Mouse (Mus musculus) hindbrain, embryonic 10.5 days (tissue): ENCODE measurements around the gene Map10. TPM values are rescaled to one million over a fixed set of nuclear protein-coding genes. Genes with fewer than 3 reads are reported as not detected.

ENCODE experiments used
- DNase-seq: peaks from one replicate; pipeline ENCODE4 v3.0.0-alpha.2; 2017; ENCODE audit warnings: low spot score
- H3K27ac ChIP-seq: fragments of 300-500 bp; sonication (generic); 2 replicates; pipeline ENCODE4 v1.5.1; 2016; ENCODE audit warnings: mild to moderate bottlenecking, moderate library complexity
- H3K27me3 ChIP-seq: fragments of 300-500 bp; sonication (generic); 2 replicates; pipeline ENCODE4 v1.6.1; 2016; ENCODE audit warnings: mild to moderate bottlenecking; ENCODE audit not compliant: poor library complexity, insufficient read depth, severe bottlenecking
- H3K36me3 ChIP-seq: fragments of 300-500 bp; sonication (generic); 2 replicates; pipeline ENCODE4 v1.6.1; 2016; ENCODE audit warnings: mild to moderate bottlenecking, moderate library complexity
- H3K4me1 ChIP-seq: fragments of 300-500 bp; sonication (generic); replicated peaks from 2 replicates; pipeline ENCODE4 v1.6.1; 2016; ENCODE audit warnings: mild to moderate bottlenecking
- H3K4me3 ChIP-seq: fragments of 300-500 bp; sonication (generic); 2 replicates; pipeline ENCODE4 v1.5.1; 2016; ENCODE audit warnings: mild to moderate bottlenecking, moderate library complexity
- H3K9me3 ChIP-seq: fragments of 300-500 bp; sonication (generic); 2 replicates; pipeline ENCODE4 v1.6.1; 2016; ENCODE audit warnings: mild to moderate bottlenecking, moderate library complexity
- WGBS: fragments of 180-500 bp; shearing (Covaris S2); methylation state at CpG from one replicate; pipeline ENCODE4 v1.1.7; 2016; 5-methylcytosine and 5-hydroxymethylcytosine counted together
- polyA plus RNA-seq: library from polyadenylated mRNA; unstranded; fragments of >200 nt; fragmentation: Nextera tagmentation; extraction: Ambion mirVana; gene quantifications from 2 replicates; pipeline ENCODE4 v1.2.1, GENCODE M21; 2016

The Map10 gene
- polyA plus RNA-seq, 1 experiment from 2014 or later: 6.0 TPM

DNA sequence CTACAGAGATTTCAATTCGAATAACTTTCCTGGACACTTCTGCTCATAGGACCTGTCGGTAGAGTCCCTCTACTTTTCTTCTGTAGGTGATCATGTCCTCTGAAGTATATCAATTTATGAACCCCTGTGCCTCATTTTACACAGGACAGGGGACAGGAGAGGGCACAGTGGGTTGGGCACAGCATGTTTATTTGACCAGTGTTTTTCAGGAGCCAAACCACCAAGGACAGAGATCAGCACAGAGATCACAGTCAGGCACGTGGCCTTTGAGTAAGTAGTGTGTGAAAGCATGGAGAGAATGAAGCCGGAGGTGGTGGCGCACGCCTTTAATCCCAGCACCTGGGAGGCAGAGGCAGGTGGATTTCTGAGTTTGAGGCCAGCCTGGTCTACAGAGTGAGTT, 7.9 kb downstream of the Map10 start:
- no peak overlapping the region for H3K27ac ChIP-seq
- no peaks in the 10 kb centered on the region; the same call in 1 of the 2 replicates for H3K36me3 ChIP-seq
- no peaks in the 10 kb centered on the region for H3K27me3 ChIP-seq
- peaks cover under 1% of the 10 kb centered on the region; the same call in 1 of the 2 replicates for H3K9me3 ChIP-seq
- H3K4me1 ChIP-seq: peaks cover 20% of the 10 kb centered on the region
- WGBS: 92% methylated on average over 6 of the region's 6 CpGs
- H3K4me3 ChIP-seq: no peak overlapping the region
- no peak for DNase-seq

DNA sequence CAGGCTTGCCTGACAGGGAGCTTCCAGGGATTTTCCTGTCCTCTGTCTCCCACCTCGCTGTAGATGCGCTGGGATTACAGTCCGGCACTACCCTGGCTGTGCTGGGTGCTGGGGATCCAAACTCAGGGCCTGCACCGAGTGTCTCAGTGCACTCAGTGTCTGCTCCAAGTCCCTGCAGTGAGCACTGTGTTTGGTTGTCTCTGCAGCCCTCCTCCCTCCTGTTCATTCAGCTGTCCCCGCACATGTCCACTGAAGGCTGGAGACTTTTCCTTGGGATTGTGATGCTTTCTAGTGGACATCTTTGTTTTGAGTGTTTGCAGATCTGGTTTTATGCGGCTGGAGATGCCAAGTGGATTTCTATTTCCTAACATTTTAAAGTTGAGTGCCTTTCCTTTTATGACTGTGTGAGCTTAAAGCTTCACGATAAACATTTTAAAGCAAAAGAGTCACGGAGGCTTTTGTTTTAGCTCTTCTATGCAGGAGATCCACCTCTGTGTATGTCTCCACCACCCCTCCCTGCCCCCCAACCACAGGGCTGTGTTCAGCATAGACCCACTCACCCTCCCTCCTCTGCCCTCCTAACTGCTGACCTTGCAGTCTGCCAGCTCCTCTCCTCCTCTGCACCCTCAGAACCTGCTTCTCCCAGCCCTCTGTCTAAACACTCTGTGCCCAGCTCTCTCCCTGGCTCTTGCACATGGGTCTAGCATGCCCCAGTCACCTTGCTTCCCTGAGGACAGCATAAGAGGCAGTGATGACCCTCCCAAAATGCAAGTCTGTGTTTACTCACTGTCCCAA, 9.4 kb downstream of the Map10 start:
- no peak for DNase-seq
- H3K4me3 ChIP-seq: no peak overlapping the region
- 71% methylated on average over 8 of the region's 8 CpGs for WGBS
- H3K27ac ChIP-seq: peak overlapping the region; percentile 31; the same call in 1 of the 2 replicates
- no peaks in the 10 kb centered on the region for H3K9me3 ChIP-seq
- H3K36me3 ChIP-seq: no peaks in the 10 kb centered on the region
- H3K27me3 ChIP-seq: no peaks in the 10 kb centered on the region
- peaks cover 20% of the 10 kb centered on the region for H3K4me1 ChIP-seq

DNA sequence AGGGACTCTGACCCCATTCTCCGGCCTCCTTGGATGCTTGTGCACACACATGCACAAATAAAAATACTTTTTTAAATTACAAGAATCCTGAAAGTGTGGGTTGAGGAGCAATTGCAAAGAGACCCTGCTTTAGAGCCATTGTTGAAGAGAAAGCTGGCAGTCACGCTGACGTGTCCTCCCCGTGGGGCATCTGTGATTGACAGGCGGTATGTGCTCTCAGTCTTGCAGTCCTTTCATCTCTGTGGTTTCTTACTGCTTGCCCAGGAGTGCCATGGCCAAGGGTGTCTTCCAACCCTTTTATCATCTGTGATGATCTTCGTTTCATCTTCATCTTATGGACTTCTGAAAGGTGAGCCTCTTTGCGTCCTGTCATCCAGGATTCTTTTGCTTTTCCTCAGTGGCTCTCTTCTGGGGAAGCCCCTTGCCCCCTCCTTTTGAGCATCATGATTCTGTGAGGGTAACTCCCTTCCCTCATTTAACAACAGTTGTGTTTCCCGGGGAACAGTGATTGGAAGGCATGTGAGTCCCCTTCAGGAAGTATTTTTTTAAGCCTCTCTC, 11.3 kb downstream of the Map10 start:
- no peak overlapping the region for H3K4me3 ChIP-seq
- DNase-seq: peak; percentile 18
- peaks cover 28% of the 10 kb centered on the region for H3K4me1 ChIP-seq
- H3K9me3 ChIP-seq: no peaks in the 10 kb centered on the region
- H3K27me3 ChIP-seq: no peaks in the 10 kb centered on the region
- no peaks in the 10 kb centered on the region for H3K36me3 ChIP-seq
- 31% methylated on average over 8 of the region's 8 CpGs for WGBS
- H3K27ac ChIP-seq: peak overlapping the region; percentile 43; the same call in 1 of the 2 replicates

DNA sequence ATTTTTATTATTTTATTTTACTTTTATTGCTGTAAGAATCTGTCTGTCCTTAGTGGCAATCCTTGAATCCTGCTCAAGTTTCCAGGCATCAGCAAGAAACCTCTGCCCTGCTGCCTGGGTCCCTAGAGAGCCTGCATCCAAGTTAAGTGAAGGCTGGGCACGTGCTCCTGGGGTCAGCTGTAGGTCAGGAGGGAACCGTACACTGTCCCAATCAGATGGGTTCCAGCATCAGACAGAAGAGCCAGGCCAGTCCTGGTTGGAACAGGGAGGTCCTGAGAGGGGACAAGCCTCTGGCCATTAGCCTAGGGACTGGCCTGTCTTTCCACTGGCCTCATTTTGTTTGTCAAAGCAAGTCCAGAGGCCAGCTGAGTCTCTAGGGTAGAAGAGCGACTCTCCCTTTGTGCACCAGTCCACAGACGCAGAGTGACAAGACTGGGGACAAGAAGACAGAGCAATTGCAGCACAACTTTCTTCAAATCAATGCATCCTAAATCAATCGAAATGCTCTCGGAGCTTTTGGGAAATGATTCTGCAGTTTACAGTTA, 15.7 kb downstream of the Map10 start:
- DNase-seq: no peak
- H3K4me3 ChIP-seq: no peak overlapping the region
- peaks cover 26% of the 10 kb centered on the region for H3K4me1 ChIP-seq
- no peaks in the 10 kb centered on the region for H3K36me3 ChIP-seq
- H3K27ac ChIP-seq: no peak overlapping the region
- H3K27me3 ChIP-seq: no peaks in the 10 kb centered on the region
- no peaks in the 10 kb centered on the region for H3K9me3 ChIP-seq
- WGBS: 73% methylated on average over 6 of the region's 6 CpGs

DNA sequence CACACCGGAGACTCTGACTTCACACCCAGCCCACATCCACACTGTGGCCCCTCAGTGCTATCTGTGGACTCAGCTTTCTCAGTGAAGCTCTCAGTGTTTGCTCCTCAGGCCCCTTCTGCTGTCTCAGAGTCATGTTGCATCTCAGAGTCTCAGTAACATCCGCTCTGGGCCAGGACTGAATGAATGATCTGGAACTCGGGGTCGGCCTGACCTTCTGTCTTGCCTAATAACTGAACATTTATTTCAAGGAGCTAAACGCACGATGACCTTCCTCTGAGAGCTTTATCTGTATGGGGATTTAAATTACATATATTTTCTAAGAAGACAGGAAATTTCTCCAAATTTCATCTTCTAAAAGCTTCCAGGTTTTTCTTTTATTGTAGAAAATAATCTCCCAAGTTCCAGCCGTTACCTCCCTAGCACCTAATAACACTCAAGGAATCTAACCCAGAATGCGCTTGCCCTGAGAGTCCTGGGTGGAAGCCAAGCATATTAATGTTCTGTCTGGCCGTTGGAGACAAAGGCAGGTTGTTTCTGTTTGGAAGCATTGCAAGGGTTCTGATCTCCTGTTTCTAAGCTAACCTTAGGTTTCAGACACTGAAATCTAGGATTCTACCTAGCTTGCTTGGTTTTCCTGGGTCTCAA, 16.7 kb downstream of the Map10 start:
- peaks cover 25% of the 10 kb centered on the region for H3K4me1 ChIP-seq
- no peaks in the 10 kb centered on the region for H3K27me3 ChIP-seq
- DNase-seq: no peak
- H3K9me3 ChIP-seq: no peaks in the 10 kb centered on the region
- no peaks in the 10 kb centered on the region for H3K36me3 ChIP-seq
- H3K27ac ChIP-seq: no peak overlapping the region
- WGBS: 92% methylated on average over 9 of the region's 9 CpGs
- no peak overlapping the region for H3K4me3 ChIP-seq

DNA sequence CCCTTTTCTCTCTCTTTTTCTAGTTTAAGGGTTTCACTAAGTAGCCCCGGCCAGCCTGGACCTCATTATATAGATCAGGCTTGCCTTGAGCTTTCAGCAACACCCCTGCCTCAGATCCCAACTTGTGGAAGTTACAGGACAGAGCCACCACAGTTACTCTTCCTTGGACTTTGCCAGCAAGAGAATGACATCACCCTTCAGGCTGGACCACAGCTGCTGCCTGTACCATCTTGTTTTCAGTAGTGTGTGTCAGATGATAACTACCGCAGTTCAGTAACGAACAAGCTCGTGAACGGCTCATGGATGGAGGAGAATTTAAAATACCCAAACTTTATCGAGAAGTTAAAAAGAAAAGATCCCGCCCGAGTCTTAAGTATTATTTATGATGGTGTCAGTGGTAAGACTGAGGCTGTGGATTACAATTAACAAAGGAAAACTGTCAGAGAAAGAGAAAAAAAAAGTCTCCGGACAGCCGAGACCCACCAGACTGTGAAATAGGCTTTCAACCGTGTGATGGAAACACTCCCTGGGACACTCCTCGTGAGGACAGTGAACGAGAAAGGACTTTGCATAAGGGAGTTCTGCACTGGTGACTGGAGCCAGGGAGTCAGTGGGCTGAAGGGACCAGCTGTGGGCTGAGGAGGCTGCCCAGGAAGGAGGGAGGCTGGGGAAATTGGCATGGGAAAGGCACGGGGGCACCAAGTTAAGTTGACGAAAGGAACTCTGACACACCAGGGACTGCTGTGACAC, 20.7 kb downstream of the Map10 start:
- no peaks in the 10 kb centered on the region for H3K36me3 ChIP-seq
- no peak overlapping the region for H3K4me3 ChIP-seq
- DNase-seq: no peak
- H3K27me3 ChIP-seq: no peaks in the 10 kb centered on the region
- peak overlapping the region; percentile 16; the same call in 1 of the 2 replicates for H3K27ac ChIP-seq
- 69% methylated on average over 15 of the region's 15 CpGs for WGBS
- no peaks in the 10 kb centered on the region for H3K9me3 ChIP-seq
- peaks cover 22% of the 10 kb centered on the region for H3K4me1 ChIP-seq

DNA sequence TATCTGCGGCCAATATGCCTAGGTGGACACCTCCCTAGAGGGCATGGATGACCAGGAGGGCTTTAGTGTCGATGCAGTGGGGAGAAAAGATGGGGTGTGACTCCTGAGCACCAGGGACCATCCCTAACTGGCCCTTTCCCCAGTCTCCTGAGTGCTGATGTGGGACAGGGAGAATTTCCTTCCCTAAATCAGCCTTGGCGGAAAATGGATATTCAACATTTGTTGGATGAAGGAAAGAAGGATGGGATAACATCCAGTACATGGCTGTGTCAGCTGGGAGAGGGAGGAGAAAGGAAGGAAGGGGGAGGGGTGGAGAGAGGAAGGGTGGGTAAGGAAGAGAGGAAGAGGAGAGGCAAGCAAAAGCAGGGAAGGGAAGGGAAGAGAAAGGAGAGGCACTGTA, 21.3 kb downstream of the Map10 start:
- Histone ChIP-seq H3K4me3 (no peak overlapping the region), H3K27me3 (no peaks in the 10 kb centered on the region), H3K27ac (no peak overlapping the region), H3K4me1 (peaks cover 17% of the 10 kb centered on the region), H3K36me3 (no peaks in the 10 kb centered on the region), H3K9me3 (no peaks in the 10 kb centered on the region)
- 90% methylated on average over 3 of the region's 3 CpGs for WGBS
- no peak for DNase-seq

DNA sequence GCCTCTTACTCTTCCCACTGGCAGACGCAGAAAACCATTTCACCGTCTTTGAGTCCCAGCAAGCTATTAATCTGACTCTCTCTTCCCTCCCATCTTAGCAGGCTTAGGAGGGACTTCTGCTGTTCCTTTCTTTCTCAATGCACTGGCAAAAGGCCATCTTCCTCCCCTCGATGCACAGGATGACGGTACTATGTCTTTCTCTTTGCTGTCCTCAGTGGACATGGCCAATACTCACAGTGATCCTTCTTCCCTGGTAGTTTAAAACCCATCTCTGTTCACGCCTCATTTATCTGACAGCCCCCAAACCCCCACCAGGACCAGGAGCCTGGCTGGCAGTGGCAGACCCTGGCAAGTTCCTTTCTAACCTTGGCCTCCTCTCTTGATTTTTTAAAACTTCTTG, 22.8 kb downstream of the Map10 start:
- DNase-seq: no peak
- Histone ChIP-seq H3K9me3 (no peaks in the 10 kb centered on the region), H3K27ac (no peak overlapping the region), H3K4me1 (peaks cover 17% of the 10 kb centered on the region), H3K36me3 (no peaks in the 10 kb centered on the region), H3K27me3 (no peaks in the 10 kb centered on the region), H3K4me3 (no peak overlapping the region)
- WGBS: 88% methylated on average over 5 of the region's 5 CpGs

DNA sequence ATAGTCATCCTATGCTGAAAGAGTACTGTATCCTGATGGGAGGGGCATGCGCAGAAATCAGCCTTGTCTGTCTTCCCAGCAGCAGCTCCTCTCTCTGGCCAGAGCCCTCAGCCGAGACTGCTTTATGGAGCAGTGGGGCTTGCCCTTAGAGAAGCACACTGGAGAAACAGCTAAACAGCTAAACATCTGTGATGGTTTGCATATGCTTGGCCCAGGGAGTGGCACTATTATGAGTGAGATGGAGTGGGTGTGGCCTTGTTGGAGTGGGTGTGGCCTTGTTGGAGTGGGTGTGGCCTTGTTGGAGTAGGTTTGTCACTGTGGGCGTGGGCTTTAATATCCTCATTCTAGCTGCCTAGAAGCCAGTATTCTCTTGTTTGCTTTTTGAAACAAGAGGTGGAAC, 23.6 kb downstream of the Map10 start:
- Histone ChIP-seq H3K4me3 (no peak overlapping the region), H3K4me1 (peaks cover 17% of the 10 kb centered on the region), H3K27me3 (no peaks in the 10 kb centered on the region), H3K36me3 (no peaks in the 10 kb centered on the region), H3K27ac (no peak overlapping the region), H3K9me3 (no peaks in the 10 kb centered on the region)
- 85% methylated on average over 3 of the region's 3 CpGs for WGBS
- no peak for DNase-seq

DNA sequence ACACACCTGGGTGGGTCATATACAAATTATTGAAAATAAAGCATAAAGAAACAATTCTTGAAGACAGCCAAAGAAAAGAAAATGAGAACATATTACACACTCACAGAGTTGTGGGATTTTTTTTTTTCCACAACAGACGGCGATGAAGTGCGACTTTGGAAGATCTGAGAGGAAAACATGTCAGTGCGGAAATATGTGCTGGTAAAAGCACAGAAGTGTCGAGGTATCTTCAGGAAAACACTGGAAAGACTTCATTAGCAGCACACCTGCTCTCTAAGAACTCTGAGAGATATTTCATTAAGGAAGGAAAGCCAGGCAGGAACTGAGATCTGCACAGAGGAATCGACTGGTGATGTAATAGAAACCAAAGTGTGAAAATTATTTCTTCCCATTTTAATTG, 26.3 kb downstream of the Map10 start:
- Histone ChIP-seq H3K27me3 (no peaks in the 10 kb centered on the region), H3K27ac (no peak overlapping the region), H3K4me3 (no peak overlapping the region), H3K36me3 (no peaks in the 10 kb centered on the region), H3K9me3 (peaks cover 6% of the 10 kb centered on the region; the same call in 1 of the 2 replicates), H3K4me1 (peaks cover 7% of the 10 kb centered on the region)
- no peak for DNase-seq
- 96% methylated on average over 6 of the region's 6 CpGs for WGBS

DNA sequence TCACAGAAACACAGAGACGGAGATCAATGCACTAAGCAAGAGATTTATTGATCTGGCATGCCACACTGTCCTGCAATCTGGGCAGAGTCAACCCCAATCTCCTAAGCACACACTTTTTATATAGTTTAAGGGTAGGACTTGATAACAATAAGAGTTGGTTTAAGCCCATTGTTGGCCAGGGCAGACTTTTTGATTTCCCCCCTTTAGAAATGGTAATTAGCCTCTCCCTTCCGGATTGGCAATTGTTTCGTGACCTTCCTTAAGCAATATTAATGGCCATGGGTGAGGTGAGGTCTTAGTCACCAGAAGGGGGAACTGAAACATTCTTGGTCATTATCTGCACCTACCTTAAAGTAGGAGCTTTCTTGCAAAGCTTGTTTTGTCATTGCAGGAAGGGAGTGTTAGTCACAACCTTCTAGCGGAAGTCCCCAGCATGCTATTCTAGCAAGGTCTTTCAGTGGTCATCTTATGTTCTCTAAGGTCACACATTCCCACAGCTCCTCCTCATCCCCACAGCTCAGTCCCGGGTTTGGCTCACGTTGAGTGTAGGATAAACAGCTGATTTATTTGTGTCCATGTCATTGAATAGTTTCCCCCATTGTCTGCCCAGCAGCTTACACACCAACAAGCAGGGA, 29.9 kb downstream of the Map10 start:
- peaks cover 6% of the 10 kb centered on the region; the same call in 1 of the 2 replicates for H3K9me3 ChIP-seq
- no peaks in the 10 kb centered on the region for H3K27me3 ChIP-seq
- no peak overlapping the region for H3K4me3 ChIP-seq
- WGBS: 73% methylated on average over 6 of the region's 6 CpGs
- no peaks in the 10 kb centered on the region for H3K36me3 ChIP-seq
- no peak overlapping the region for H3K27ac ChIP-seq
- H3K4me1 ChIP-seq: peaks cover 7% of the 10 kb centered on the region; the same call in 1 of the 2 replicates
- DNase-seq: no peak

DNA sequence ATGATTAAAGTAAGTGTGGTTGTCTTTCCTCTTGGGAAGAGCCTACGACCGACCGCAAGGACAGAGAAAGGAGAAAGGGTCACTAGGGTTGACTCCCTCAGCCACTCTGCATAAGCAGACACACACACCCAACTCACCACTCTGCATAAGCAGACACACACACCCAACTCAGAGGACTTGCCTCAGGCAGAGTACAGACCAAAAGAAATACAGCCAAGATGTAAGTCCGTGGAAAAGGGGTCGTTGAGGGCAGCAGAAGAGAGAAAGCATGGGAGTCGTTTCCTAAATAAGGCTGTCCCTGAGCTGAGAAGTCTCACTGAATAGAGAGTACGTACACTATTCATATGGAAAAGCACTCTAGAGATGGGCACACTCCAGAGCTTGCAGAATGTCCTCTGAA, 30.8 kb downstream of the Map10 start:
- no peak for DNase-seq
- WGBS: 72% methylated on average over 7 of the region's 7 CpGs
- Histone ChIP-seq H3K36me3 (no peaks in the 10 kb centered on the region), H3K27ac (no peak overlapping the region), H3K27me3 (no peaks in the 10 kb centered on the region), H3K9me3 (peaks cover 6% of the 10 kb centered on the region; the same call in 1 of the 2 replicates), H3K4me3 (no peak overlapping the region), H3K4me1 (peaks cover 7% of the 10 kb centered on the region; the same call in 1 of the 2 replicates)
